Mouse (Mus musculus) c-Kit-positive CD71-negative TER-119-negative erythroid progenitor cells, embryonic 14.5 days (primary cell): ENCODE data around the gene Ctsl.
A peak's percentile ranks its signal among the peaks of the same experiment; 100 is the strongest.

Experiments used
- DNase-seq: peaks from one replicate; pipeline ENCODE4 v3.0.0-alpha.2; 2013; ENCODE audit warnings: low read depth

The Ctsl gene

DNA sequence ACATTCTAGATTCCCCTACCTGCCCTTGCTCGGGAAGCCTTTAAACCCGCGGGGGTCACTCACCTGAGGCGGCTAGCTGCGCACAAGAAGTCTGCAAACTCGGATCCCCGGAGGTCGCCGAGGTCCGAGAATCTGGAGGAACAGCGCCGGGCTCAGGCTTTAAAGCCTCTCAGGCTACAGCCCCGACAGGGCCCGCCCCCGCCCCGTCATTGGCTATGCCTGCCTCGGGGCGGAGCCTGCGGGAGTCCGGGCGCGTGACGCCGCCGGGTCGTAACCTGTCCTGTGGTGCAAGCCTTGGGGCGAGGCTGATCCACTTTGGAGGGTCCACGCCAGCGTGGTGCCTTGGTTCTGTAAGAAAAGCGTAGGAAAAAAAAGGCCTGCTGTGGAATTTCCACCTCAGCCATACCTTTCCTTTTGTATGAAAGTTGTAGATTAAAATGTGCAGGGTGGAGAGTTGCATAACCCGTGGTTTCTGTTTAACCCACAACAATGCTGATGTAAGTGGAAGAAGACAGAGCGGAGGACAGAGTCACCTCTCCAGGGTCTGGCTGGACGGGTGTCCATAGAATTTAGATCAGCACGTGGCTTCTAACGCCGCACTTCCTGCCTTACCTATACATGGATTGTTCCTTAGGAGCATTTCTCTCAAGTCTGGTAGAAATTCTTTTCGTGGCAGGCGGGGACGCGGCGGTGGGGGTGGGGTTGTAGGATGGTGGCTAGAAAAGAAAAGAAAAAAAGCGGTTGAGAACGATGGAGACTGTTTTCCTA lies at the start of gene Ctsl:
Gene Ctsl (minus strand): TSS at position 718 of the 768 bp plus-strand sequence.
- DNase-seq = peak; percentile 86

DNA sequence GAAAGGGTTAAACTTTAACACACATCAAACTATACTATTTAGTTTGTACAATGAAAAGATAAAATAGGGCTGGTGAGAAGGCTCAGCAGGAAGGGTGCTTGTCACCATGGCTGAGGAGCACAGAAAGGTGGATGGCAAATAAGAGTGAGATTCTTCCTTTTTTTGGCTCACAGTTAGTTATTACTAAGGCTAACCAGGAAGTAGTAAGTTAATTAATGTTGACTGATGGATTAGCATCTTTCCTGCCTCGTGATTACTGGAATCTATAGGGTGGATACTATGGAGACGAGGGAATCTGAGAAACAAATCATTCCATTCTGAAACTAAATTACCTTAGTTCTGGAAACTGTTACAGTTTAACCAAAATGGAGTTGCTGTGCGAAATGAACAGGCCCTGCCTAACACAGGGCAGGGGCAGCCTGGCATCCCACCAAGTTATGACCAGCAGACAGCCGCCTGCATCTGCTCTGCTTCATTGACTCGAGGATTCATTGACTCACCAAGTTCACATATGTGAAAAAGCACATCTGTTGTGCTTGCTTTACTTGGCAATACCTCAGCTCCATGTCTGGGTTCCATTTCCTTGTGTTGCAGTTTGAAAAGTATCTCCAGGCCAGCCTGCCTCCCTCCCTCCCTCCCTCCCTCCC lies 46.4 kb upstream of the Ctsl start:
- no peak for DNase-seq

DNA sequence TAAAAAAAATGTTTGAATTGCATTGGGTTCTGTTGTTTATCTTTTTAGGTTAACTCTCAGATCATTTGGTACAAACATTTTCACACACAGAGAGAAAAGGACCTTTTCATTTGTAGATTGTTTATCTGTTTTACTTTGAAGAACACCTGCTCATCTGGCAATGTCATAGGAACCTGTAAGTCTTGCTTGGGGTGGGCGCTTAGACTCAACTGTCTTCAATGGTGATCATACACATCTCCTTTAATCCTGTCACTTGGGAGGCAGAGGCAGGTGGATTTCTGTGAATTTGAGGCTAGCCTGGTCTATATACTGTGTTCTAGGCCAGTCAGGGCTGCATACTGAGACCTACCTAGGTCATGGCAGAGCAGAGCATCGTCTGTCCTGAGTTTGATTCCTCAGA lies 45.0 kb upstream of the Ctsl start:
- DNase-seq = no peak

DNA sequence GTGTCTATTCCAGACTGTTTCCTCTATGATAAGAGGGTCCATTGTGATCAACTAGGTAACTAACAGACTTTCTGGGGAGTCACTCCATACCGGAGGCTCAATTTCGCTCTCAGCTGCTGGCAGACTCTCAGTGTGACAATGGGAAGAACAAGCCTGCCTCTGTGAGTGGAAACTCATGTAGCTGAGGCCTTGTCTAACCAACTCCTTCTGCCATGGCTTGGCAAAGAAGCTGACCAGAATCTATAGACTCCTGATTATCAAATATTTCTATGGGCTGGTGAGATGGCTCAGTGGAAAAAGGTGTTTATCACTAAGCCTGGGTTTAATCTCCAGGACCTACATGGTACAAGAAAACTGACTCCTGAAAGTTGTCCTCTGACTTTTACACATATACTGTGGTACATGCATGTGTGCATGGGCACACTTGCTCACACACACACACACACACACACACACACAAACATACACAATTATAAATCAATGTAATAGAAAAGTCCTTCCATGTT lies 42.1 kb upstream of the Ctsl start:
- DNase-seq = no peak

DNA sequence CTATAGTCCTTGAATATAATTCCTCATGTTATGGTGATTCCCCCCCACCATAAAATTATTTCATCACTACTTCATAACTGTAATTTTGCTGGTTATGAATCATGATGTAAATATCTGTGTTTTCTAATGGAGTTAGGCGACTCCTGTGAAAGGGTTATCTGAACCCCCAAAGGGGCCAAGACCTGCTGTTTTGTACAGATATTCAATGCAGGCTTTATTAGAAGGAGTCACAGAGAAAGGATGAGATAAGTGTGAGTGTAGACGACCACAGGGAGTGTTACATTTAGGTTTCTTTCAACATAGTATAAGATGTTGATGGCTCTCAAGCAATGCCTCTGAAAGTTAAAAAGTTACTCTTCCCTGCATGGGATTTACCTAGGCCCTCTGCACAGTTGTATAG lies 40.6 kb upstream of the Ctsl start:
- DNase-seq = no peak

DNA sequence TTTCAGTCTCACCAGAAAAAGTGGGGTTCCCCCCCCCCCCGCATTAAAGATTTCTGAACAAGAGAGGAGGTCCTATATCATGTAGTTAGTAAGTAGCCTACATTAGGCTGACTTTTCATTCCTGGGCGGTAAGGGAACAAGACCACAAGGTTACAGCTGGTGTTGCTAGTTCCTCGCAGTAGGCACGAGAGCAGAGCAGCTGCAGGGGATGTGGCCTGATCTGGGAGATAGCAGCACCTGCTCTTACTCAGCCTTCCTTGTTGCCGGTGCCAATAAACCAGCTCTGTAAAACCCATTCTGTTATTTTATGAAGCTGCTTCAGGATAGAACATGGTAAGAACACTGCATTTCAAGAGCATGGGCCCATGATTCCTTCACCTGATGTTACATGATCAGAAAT lies 39.9 kb upstream of the Ctsl start:
- no peak for DNase-seq

DNA sequence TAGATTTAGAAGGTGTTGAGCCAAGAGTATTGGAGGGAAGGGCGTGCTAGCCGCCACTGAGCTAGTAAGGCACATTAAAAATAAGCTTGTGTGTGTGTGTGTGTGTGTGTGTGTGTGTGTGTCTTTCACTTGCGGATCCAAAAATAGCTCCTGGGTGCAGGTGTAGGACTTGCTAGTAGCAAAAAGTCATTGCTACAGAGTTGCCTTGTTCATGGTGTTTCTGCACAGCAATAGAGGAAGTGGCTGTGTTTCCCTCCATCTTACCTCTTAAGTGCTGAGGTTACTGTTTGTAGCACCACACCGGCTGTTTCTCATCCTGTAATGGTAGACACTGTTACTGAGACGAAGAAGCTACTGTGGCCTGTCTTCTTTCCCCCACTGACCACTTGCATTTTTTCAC lies 37.3 kb upstream of the Ctsl start:
- DNase-seq = no peak

DNA sequence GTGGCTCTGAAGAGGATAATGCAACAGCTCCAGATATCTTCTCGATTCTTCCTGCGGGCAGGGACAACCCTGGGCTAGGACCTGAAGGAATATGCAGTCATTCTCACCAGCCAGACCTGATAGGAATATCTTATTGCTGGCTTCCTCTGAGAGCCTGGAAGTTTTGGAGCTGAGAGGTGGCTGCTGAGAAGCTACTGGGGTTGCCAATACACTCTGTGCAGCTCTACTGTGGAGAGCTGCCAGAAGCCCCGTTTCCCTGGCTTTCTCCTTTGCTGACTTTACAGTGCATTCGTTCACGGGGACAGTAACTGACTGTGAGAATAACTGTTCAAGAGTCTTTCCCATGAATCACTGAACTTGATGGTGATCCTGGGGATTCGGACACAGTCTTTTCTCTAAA lies 34.9 kb upstream of the Ctsl start:
- DNase-seq = no peak

DNA sequence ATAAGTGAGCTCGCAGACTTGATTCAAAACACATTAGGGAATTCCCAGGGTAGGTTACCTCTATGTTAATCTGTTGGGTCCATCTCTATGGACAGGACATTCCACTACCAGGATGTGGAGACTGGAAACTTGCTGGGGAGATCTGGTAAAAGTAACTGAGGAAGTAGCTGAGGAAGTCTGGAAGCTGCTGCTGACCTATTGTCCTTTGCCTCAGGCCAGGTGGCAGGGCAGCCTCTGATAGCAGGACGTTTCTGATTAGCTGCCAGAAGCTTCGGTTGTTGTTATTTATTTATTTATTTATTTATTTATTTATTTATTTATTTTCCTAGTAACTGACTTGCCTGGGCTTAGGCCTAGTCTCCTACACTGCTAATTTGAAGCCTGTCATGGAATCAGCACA lies 32.8 kb upstream of the Ctsl start:
- DNase-seq = no peak

DNA sequence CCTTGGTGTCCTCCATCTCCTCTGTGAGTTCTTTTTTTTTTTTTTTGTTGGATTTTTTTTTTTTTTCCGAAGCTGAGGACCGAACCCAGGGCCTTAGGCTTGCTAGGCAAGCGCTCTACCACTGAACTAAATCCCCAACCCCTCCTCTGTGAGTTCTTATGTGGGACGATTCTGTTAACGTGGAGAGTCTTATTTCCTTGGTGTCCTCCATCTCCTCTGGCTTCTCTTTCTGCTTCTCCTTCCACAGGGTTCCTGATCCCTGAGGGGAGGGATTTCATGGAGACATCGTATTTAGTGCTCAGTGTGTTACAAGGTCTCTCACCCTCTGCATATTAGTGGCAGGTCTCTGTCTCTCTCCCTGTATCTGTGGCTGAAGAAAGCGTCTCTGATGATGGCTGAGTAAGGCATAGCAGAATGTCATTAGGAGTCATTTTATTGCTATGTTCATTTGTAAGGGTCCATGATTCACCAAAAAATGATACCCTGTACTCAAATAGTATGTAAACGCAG lies 32.3 kb upstream of the Ctsl start:
- DNase-seq = no peak

DNA sequence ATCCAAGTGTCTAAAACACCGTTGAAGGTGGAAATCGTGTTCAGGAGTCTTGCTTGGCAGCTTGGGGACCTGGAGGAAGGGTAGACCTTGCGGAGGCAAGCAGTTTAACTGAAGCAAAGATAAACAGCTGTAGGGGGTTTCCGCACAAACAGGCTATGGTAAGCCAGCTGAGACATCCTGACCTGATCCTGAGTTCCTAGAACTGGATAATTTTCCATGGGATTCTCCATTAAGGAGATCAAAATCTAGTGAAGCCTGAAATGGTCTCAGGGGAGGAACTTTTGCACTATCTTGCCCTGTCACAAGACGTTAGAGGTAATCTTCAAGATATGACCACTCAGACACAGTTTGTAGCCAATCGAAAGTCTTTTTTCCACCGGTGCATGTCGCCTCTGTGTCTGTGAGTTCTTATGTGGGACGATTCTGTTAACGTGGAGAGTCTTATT lies 31.8 kb upstream of the Ctsl start:
- no peak for DNase-seq

DNA sequence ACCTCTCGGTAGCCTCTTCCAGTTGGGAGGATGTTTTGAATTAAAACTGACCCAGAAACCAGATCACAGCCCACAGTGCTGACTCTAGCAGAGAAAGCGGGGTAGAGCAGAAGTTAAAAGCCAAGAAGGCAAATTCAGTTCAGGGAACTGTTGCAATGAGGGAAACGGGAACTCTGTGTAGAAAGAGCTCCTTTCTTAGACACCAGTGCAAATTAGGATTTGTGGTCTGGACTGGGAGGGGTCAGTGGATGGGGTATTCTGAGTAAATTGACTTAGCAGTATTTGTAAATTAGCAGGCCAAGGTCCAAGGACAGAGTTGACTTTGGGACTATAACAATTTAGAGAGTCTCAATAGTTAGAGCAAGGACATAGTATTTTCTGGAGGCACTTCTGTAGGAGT lies 31.3 kb upstream of the Ctsl start:
- DNase-seq = no peak

DNA sequence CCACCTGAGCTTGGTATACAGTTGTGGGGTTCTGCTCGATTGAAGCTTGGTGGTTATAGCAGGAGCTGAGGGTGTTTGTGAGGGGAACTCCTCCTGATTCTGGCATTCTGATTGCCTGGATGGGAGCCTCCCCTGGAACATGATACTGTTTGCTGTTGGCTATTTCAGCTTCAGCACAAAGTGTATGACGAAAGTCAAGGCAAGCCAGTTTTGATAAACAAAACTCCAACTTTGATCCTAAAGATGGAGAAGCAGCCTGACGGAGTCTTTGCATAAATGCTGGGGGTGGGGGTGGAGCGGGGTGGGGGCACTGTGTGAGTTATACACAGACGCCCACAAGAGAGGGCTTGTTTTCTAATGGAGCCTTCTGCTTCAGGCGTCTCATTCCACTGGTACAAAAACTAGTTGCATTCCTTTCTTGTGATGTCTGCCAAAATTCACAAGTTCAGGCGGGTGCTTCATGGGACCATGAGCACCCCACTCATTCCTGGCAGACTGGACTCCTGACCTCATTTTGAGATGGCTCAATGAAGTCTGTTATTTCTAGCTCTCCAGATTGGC lies 30.2 kb upstream of the Ctsl start:
- DNase-seq = no peak

DNA sequence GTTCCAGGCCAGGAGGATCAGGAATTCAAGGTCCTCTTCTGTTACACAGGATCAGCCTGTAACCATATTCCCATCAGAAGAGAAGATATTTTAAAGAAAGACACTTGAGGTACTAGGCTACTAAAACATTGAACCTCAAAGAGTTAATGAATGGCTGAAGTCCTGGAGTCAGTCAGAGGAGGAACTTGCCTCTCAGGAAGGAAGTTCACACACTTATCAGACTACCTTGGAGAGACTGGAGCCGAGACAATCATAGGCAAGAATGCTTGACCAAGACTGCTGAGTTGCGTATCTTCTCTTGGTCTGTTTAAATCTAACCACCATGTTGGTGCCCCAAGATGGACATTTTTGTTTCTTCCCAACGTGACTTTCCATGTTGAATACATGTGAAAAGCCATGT lies 29.2 kb upstream of the Ctsl start:
- DNase-seq = no peak

DNA sequence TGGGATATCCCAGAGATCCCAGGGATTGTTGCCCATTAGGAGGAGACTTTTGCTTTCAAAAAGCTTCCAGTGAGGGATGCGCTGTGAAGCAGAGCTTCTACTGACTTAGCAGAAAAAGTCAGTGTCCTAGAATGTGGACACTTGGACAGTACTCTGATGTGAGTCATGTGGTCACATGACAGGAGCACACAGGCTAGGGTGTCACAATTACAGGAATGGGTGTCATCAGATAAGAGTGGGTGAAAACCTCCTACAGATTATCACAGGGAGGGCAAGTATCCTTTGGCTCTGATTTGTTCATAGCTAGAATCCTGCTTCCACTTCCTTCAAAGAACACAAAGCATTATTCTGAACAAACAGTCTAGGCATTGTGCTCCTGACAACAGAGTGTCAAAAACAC lies 27.4 kb upstream of the Ctsl start:
- DNase-seq = no peak

DNA sequence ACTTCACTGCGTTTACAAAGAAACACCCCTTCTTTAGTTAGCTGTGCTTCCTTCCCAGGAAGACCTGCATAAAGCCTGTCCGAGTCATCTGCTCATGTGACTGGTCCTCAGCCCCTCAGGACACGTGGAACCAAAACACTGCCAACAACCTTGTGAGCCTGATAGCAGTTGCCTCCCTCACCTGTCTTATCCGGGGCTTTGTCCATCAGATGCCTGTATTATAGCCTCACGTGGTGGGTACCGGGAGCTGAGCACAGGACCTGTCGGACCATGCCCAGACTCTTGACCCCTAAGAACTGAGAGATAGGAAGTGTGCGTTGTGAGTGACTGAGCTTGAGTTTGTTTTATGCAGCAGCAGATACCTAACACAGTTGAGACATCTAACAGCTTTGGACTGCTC lies 26.3 kb upstream of the Ctsl start:
- no peak for DNase-seq

DNA sequence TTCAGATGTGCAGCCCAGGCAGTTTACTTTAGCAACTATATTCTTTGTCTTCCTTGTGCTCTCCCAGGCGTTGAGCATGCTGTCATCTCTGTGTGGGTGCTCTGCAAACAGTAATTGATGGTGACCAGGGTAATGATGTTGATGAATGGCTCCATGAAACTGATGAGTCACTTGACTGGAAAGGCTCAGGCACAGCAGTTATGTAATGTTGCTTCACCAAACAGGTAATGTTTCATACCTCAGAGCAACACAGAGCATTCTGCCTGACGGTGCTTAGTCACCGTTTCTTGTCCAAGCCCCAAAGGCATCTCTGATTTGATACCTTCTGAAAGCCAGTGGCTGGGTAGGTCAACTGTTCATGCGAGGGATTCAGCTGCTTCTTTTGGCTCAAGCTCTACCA lies 17.7 kb upstream of the Ctsl start:
- DNase-seq = no peak

DNA sequence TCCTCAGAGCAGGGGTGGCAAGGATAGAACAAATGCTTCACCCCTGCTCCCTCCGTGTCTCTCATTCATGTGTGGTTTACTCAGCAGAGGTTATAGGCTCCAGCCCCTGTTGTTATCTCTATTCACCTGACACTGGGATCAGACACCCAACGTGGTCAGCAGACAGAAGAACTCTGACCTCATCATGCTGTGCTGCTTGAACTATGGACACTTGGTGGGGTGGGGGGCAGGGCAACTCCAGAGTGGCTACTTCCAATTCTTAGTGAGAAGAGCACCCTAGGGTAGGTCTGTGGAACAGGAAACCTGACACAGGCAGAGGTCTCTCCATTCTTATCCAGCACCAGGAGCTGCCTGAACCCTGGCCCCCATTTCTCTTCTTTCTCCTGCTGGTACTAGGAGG lies 15.4 kb upstream of the Ctsl start:
- DNase-seq = no peak

DNA sequence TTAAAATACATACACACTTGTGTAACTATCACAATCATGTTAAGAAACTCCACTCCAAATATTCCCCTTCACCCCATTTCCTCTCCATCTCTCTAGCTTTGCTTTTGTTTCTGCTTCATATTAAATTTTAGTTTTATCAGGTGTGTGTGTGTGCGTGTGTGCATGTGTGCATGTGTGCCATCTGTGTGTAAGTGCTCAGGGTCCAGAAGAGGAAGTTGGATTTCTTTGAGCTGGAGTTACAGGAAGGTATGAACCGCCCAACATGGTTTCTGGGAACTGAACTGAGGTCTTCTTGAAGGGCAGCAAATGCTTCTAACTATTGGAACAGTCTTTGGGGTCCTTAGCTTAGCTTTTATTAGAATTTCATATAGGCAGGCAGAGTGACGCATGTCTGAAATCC lies 14.2 kb upstream of the Ctsl start:
- DNase-seq = no peak

DNA sequence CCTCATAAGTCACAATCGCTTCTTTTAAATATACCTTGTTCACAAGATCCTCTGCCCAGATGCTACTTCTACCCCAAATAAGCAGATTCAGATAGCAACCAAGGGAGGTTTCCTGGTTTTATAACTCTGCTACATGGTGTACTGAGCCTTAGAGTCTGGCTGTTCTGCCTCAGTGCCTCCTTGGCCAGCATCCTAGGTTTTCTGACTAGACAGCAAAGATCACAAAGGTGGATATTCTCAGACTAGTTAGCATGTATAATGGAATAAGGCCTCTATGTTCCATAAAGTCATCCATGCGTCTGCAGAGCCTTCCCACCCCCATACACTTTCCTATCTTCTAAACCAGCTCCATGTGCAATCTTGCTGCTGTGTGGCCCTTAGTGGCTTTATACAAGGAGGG lies 9.6 kb upstream of the Ctsl start:
- no peak for DNase-seq

DNA sequence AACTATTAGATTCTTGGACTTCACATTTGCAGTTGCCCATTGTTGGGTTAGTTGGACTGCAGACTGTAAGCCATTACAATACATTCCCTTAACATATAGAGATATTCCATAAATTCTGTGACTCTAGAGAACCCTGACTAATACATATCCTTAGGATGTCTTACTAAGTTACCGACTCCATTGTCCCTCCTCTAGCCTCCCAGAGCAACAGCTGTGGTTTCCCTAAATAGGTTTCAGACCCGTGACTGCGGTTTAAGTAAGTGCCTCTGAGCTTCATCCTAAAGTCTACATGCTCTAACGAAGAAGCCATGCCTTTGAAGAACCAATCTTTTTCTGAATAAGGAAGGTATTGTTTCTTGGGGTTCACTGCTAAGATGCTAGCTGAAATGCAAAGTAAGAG lies 7.9 kb upstream of the Ctsl start:
- DNase-seq = no peak

DNA sequence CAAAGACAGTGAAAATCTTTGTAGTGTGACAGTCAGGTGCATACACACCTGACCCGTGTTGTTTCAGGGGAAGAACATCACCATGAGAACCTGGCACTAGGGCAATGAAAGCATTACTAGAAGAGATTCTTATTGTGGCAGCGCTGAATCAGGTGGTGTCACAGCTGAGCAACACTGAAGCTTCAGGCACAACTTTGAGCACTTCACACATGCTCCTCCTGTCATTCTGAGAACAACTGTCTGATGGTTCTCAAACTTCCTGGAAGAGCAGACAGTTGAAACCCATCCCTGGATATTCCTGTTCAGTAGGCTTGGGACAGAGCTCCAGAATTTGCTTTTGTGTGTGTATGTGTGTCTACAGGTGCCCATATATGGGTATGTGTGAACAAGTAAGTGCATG lies 5.8 kb upstream of the Ctsl start:
- no peak for DNase-seq

DNA sequence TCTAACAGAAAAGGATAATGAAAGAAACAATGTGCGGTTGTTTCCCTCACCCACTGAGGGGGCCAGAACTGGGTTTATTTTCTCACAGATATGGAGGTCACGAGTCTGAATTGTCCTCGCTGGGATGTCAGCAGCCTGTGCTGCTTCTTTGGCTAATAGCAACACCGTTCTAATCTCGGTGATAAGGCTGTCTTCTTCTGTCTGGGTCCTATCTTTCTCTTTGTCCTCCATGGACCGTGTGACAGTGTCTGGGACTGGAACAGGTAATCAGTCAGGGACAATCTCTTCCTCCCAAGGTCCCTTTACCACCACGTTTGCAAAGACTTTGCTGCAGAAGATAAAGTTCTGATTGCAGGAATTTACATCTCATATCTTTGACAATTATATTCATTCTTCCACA lies 4.5 kb upstream of the Ctsl start:
- DNase-seq = no peak
